Mouse (Mus musculus) layer of hippocampus, adult 8-10 months (tissue): ENCODE data around the gene Fen1. TPM values are rescaled to one million over a fixed set of nuclear protein-coding genes. Genes with fewer than 3 reads are reported as not detected.

Source experiments
- microRNA-seq, 2 experiments: library from miRNA; unstranded; fragments of <30 nt; microRNA quantifications; one replicate each; pipeline ENCODE4 v1.2.0; 2022
- total RNA-seq, 4 experiments: library from RNA; stranded (reverse); gene quantifications; 2 replicates each; pipeline ENCODE4 v1.2.4; 2022

Gene Fen1
- total RNA-seq, 4 experiments from 2014 or later, result 8.9 to 12.2 (median 9.9) TPM

Small RNA genes lying within 50 kb of the gene (microRNA-seq; reads per million reads assigned to microRNA genes)
- gene Mir6993, result 0 to 0.25 reads per million in 2 experiments

Other genes starting within 250 kb of the Fen1 start
- gene Fth1, start 223.6 kb downstream of the Fen1 start, total RNA-seq, result 1,000 to 10,000 TPM; 3,051 to 4,196 (median 3,526) TPM
- 1 to 10 TPM in 2 of 4 experiments, under 1 TPM in 2; 0.76 to 2.1 (median 1.1) TPM for gene Best1, start 202.5 kb downstream of the Fen1 start, total RNA-seq
- gene Rab3il1, start 202.5 kb downstream of the Fen1 start, total RNA-seq, result 10 to 100 TPM in 3 of 4 experiments, 1 to 10 TPM in 1; 9.4 to 20.4 (median 14.0) TPM
- gene Fads3, start 162.6 kb downstream of the Fen1 start, total RNA-seq, result 10 to 100 TPM; 23.6 to 33.3 (median 25.8) TPM
- gene Fads2, start 102.4 kb downstream of the Fen1 start, total RNA-seq, result 100 to 1,000 TPM; 152 to 168 (median 162) TPM
- 100 to 1,000 TPM; 188 to 213 (median 199) TPM for gene Fads1, start 21.3 kb downstream of the Fen1 start, total RNA-seq
- 10 to 100 TPM; 73.3 to 92.9 (median 81.3) TPM for gene Tmem258, start 155 bp downstream of the Fen1 start, total RNA-seq
- 10 to 100 TPM; 31.6 to 37.2 (median 36.7) TPM for gene Myrf, start 36.6 kb upstream of the Fen1 start, total RNA-seq
- 100 to 1,000 TPM in 3 of 4 experiments, 10 to 100 TPM in 1; 94.1 to 109 (median 104) TPM for gene Dagla, start 100.7 kb upstream of the Fen1 start, total RNA-seq
- 100 to 1,000 TPM; 241 to 317 (median 281) TPM for gene Syt7, start 184.9 kb upstream of the Fen1 start, total RNA-seq